Mouse (Mus musculus): ENCODE measurements around the gene S100a10. TPM values are rescaled to one million over a fixed set of nuclear protein-coding genes. Genes with fewer than 3 reads are reported as not detected.
"Not testable (repeated sequence)": the region's sequence is repeated elsewhere in the genome, so short reads cannot be mapped to it uniquely, and the experiment has no call there.

S100a10 gene
- polyA plus RNA-seq, 1 experiment = 56.7 TPM

DNA sequence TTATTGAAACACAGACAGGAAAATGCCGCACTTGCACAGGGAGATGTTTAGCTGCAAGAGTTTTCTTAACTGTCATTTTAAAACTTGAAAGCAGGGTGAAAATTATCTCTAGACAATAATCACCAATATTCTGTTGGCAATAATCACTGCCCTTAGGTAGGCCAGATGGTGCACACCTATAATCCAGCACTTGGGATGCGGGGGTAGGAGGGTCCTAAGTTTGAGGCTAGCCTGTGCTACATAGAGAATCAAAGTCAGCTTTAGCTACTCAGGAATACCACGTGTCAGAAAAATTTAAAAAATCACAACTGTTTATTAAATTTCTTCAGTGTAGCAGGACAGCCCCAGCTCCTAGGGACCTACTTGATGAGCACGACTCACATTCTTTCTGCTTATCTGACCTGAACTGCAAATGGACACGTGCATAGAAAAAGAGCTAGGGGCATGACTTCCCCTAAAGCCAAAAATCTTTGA lies 35.0 kb upstream of the S100a10 start:
- no peak overlapping the region for H3K27ac ChIP-seq (ENCODE audit: insufficient read depth, low read length)
- 0 out of 2 replicates have a peak overlapping the region, but pooled peaks have one; percentile 17 for H3K4me3 ChIP-seq (ENCODE audit: insufficient read depth, low read length)
- TF ChIP-seq CTCF (IDR thresholded peaks at IDR 0.05; ENCODE audit: extremely low read depth, insufficient read depth, low read length) = no peak
- no peak for TF ChIP-seq POLR2A (IDR thresholded peaks at IDR 0.05; ENCODE audit: extremely low read depth, insufficient read depth, low read length)
- no peaks in the 10 kb centered on the region for H3K4me1 ChIP-seq (ENCODE audit: control insufficient read depth, insufficient read depth, low read length)

DNA sequence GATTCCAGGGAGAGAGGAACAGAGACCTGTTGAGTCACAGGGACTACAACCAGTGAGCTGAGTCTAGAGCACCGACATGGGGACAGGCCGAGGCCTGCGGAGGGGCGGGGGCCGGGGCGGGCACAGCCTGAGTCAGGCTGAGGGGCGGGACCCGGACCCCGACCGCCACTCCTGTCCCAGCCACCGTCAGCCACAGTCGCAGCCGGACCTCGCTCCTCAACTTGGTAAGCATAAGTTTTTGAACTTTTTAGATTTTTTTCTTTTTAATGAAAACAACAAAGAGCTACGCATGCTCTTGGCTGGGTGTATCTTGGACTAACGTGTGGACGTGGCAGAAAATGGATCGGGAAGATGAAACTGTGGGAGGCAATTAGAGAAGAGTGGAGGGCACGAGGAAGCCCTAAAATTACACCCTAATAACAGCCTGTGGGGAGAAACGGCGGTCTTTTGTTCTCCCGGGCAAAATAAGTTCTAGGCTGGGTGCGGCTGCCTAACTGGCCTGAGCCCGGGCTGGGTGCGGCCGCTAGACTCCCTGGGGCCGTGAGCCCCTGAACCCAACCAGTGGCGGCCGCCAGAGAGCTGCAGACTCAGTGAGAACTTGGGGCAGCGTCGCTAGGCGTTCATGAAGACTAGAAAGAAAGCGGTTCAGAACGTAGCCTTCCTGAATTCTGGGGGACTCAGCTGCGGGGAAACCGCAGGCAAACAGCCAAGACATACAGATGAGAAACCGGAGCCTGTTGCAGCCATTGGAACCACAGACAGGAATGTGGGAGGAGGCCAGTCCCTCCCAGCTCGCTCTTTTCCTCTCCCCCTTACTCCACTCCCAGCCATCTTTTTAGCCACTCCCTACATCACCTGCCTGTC lies 34.3 kb upstream of the S100a10 start, which contains the start of gene S100a11:
Gene S100a11, plus strand, starts transcription at position 159 of the 864 bp plus-strand sequence.
- peak within 1 kb of the TSS; percentile 17 for H3K4me3 ChIP-seq (ENCODE audit: insufficient read depth, low read length)
- no peak for TF ChIP-seq CTCF (IDR thresholded peaks at IDR 0.05; ENCODE audit: extremely low read depth, insufficient read depth, low read length)
- TF ChIP-seq POLR2A (IDR thresholded peaks at IDR 0.05; ENCODE audit: extremely low read depth, insufficient read depth, low read length) = no peak

GRCm38 (mm10) chr3:93521462-93522057 lies 33.3 kb upstream of the S100a10 start:
- Histone ChIP-seq H3K27ac (ENCODE audit: insufficient read depth, low read length) (no peak overlapping the region), H3K4me1 (ENCODE audit: control insufficient read depth, insufficient read depth, low read length) (no peaks in the 10 kb centered on the region), H3K4me3 (ENCODE audit: insufficient read depth, low read length) (no peak overlapping the region)
- TF ChIP-seq POLR2A (IDR thresholded peaks at IDR 0.05; ENCODE audit: extremely low read depth, insufficient read depth, low read length) (no peak), CTCF (IDR thresholded peaks at IDR 0.05; ENCODE audit: extremely low read depth, insufficient read depth, low read length) (no peak)

More for the DNA sequence above, 34.3 kb upstream of the S100a10 start, which contains the start of gene S100a11:
- Histone ChIP-seq H3K4me1 (ENCODE audit: control insufficient read depth, insufficient read depth, low read length) (no peaks in the 10 kb centered on the region), H3K27ac (ENCODE audit: insufficient read depth, low read length) (no peak within 1 kb of the TSS)

- H3K4me3 ChIP-seq (ENCODE audit: insufficient read depth, low read length) = no peak overlapping the region
- H3K4me1 ChIP-seq (ENCODE audit: control insufficient read depth, insufficient read depth, low read length) = no peaks in the 10 kb centered on the region
- H3K27ac ChIP-seq (ENCODE audit: insufficient read depth, low read length) = no peak overlapping the region
- TF ChIP-seq CTCF (IDR thresholded peaks at IDR 0.05; ENCODE audit: extremely low read depth, insufficient read depth, low read length) (peak; percentile 80), POLR2A (IDR thresholded peaks at IDR 0.05; ENCODE audit: extremely low read depth, insufficient read depth, low read length) (no peak)
Measured at GRCm38 (mm10) chr3:93522611-93523010, 32.3 kb upstream of the S100a10 start.

GRCm38 (mm10) chr3:93527300-93527699 lies 27.6 kb upstream of the S100a10 start:
- Histone ChIP-seq H3K4me1 (ENCODE audit: control insufficient read depth, insufficient read depth, low read length) (no peaks in the 10 kb centered on the region), H3K4me3 (ENCODE audit: insufficient read depth, low read length) (no peak overlapping the region), H3K27ac (ENCODE audit: insufficient read depth, low read length) (no peak overlapping the region)
- TF ChIP-seq CTCF (IDR thresholded peaks at IDR 0.05; ENCODE audit: extremely low read depth, insufficient read depth, low read length) (no peak), POLR2A (IDR thresholded peaks at IDR 0.05; ENCODE audit: extremely low read depth, insufficient read depth, low read length) (no peak)

GRCm38 (mm10) chr3:93528807-93529206 lies 26.1 kb upstream of the S100a10 start:
- Histone ChIP-seq H3K4me3 (ENCODE audit: insufficient read depth, low read length) (no peak overlapping the region), H3K4me1 (ENCODE audit: control insufficient read depth, insufficient read depth, low read length) (no peaks in the 10 kb centered on the region), H3K27ac (ENCODE audit: insufficient read depth, low read length) (no peak overlapping the region)
- TF ChIP-seq POLR2A (IDR thresholded peaks at IDR 0.05; ENCODE audit: extremely low read depth, insufficient read depth, low read length) = no peak
- no peak for TF ChIP-seq CTCF (IDR thresholded peaks at IDR 0.05; ENCODE audit: extremely low read depth, insufficient read depth, low read length)

DNA sequence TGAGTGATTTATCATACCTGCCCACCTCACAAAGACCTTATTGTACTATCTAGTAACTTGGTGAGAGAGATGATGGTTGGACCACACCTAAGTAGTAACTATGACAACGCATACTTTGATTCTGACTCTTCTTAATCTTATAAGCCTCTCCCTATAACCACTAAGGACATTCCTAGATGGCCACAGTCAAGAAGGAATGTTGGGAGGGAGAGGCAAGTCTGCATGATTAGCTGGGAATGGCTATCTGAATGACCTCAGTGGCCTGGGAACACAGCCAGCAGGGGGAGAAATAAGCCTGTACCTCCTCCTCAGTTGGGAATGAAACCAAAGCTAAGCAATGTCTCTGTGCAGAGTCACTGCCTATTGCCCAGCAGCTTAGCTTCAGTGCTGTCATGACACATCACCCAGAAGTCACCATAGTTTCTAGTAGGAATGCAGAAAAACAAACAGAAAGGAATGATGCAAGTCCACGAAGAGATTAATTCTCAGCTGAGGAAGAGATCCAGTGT lies 17.8 kb upstream of the S100a10 start:
- Histone ChIP-seq H3K27ac (ENCODE audit: insufficient read depth, low read length) (no peak overlapping the region), H3K4me1 (ENCODE audit: control insufficient read depth, insufficient read depth, low read length) (no peaks in the 10 kb centered on the region), H3K4me3 (ENCODE audit: insufficient read depth, low read length) (no peak overlapping the region)
- TF ChIP-seq CTCF (IDR thresholded peaks at IDR 0.05; ENCODE audit: extremely low read depth, insufficient read depth, low read length) (no peak), POLR2A (IDR thresholded peaks at IDR 0.05; ENCODE audit: extremely low read depth, insufficient read depth, low read length) (no peak)

DNA sequence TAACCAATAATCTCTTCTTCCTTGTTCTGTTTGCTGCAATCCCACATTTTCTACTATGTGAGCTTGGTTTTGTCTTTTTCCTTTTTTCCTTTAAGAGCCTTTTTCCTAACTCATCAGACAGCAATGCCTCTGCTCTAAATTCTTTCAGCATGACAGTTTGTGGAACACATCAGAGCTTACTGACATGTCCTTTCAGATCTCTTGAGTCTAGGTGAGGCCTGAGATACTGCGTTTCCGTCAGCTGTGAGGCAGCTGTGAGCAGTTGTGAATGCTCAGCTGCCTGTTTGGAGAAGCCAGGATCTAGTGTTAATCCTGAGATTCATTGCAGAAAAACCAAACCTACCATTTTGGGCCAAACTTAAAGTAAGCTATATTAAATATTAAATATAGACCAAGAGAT lies 16.4 kb upstream of the S100a10 start:
- TF ChIP-seq CTCF (IDR thresholded peaks at IDR 0.05; ENCODE audit: extremely low read depth, insufficient read depth, low read length) (no peak), POLR2A (IDR thresholded peaks at IDR 0.05; ENCODE audit: extremely low read depth, insufficient read depth, low read length) (no peak)
- H3K4me1 ChIP-seq (ENCODE audit: control insufficient read depth, insufficient read depth, low read length) = no peaks in the 10 kb centered on the region
- H3K4me3 ChIP-seq (ENCODE audit: insufficient read depth, low read length) = no peak overlapping the region
- H3K27ac ChIP-seq (ENCODE audit: insufficient read depth, low read length) = no peak overlapping the region

- Histone ChIP-seq H3K27ac (ENCODE audit: insufficient read depth, low read length) (no peak overlapping the region), H3K4me1 (ENCODE audit: control insufficient read depth, insufficient read depth, low read length) (no peaks in the 10 kb centered on the region), H3K4me3 (ENCODE audit: insufficient read depth, low read length) (no peak overlapping the region)
- no peak for TF ChIP-seq CTCF (IDR thresholded peaks at IDR 0.05; ENCODE audit: extremely low read depth, insufficient read depth, low read length)
- no peak for TF ChIP-seq POLR2A (IDR thresholded peaks at IDR 0.05; ENCODE audit: extremely low read depth, insufficient read depth, low read length)
Measured at GRCm38 (mm10) chr3:93541501-93541900, 13.4 kb upstream of the S100a10 start.

DNA sequence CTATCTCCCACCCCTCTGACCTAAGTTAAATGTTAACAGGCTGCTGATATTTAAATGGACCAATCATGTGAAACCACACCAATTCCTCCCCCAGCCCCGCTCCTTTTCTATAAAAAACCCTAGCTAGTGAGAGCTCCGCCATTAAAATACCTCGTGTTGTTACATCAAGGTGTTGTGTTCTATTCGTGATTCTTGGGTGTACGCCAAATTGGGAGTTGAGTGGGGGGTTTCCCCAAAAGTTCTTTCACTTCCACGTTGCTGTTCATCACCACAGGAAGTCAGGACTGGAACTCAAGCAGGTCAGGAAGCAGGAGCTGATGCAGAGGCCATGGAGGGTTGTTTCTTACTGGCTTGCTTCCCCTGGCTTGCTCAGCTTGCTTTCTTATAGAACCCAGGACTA lies 10.7 kb upstream of the S100a10 start:
- not testable (repeated sequence) for H3K4me3 ChIP-seq (ENCODE audit: insufficient read depth, low read length); H3K27ac ChIP-seq (ENCODE audit: insufficient read depth, low read length); H3K4me1 ChIP-seq (ENCODE audit: control insufficient read depth, insufficient read depth, low read length)

All from cortical plate, adult 2 months (tissue).